Mouse (Mus musculus) spleen, postnatal 4 days (tissue): ENCODE measurements at regions not wholly inside any gene's neighbourhood (a gene's known extent, or its start where the extent isn't known, plus 50 kb on each side); places are given as distances from the start of the nearest gene placed in this dataset.

Experiments used
- DNase-seq, 2 experiments: peaks; one replicate each; pipeline ENCODE4 v3.0.0; 2022; ENCODE audit warnings: low spot score in 2 of 2

DNA sequence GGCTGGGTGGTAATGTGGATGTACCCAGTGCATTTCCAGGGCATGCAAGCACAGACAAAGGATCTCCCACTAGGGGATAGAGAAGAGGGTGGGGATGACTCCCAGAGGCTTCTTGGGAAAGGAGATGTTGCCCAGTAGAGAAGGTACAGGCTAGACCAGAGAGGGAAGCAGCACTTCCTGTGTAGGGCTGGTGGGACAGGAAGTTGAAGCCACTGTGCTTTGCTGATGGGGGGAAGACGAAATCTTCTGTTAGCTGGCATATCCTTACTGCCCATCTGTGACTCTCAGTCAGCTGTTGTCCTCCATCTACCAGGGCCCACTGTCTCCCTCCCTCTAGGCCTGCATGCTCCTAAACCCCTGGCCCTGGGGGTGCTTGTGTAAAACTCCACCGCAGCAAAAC, 180.2 kb downstream of the Wdr11 start:
- DNase-seq: no peak

DNA sequence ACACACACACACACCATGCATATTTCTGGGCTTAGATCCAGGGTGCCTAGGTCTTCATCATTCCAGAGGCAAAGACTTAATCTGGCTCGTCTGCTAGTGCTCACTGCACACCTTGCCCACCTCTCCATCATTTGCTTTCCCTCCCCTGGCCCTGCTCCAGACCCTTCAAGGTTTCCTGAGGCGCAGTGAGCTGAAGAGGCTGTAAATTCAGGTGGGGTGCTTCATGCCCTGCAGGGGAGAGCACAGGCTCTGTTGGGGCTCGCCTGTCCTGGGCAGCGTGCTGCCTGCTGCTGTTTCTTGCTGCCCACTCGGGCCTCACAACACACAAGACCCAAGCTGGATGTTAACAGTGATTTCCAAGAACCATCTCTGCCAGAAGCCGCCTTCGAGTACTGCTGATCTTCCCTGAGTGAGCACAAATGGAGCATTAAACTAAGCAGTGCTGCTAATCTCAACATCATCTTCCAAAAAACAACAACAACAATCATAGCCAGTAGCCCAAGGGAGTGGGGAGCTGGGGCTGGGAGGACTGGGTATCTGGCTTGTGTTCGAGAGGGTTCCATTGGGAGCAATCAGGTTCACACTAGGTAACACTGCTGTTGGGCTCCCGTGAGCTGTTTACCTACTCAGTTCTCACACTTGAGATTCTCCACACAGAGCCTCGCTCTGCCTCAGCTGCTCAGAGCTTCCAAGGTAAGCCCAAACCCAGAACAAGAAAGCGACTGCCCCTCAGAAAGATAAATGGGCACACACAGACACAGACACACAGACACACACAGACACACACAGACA, 181.1 kb downstream of the Wdr11 start:
- no peak for DNase-seq

DNA sequence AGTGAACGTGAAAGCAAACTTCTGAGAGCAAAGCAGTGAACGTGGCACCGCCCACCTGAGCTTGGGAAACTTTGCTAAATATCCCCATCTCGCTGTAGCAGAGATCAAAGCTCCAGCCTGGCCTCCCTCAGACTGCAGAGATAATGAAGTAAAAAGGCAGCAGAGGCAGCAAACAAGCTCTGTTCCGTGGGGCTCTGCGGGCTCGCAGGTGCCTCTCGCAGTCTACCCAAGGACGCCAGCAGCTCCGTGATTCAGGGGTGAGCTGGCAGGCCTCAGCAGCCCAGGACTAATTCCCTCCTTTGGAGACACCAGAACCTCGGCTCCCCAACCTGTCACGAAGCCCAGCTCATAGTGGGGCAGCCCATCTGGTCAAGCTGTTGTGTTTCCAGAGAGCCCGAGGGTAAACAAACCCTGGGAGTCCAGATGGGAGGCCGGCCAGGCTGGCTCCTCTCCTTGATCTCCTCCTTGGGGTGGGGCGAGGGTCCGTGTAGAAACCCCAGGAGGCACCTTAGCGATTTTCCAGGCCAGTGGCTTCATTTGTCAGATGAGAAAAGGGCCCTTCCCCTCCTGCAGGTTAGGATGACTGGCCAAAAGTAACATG, 182.7 kb downstream of the Wdr11 start:
- no peak for DNase-seq

DNA sequence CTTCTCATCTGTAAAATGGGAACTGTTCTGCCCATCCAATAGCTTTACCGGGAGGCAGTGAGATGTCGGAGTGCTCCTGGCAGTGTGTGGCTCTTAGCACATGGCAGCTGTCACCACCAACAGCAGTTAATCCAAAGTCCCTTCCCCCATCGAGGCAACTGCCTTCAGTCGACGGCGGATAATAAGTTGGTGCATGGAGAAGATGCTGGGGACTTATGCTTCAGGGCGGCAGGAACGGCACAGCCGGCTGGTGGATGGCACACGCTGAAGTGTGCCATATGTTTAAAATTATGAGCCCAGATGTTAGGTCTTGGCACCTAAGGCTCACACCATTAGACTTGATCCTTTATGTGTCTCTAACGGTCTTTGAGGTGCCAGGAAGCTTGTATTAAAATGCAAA, 183.5 kb downstream of the Wdr11 start:
- DNase-seq: no peak

DNA sequence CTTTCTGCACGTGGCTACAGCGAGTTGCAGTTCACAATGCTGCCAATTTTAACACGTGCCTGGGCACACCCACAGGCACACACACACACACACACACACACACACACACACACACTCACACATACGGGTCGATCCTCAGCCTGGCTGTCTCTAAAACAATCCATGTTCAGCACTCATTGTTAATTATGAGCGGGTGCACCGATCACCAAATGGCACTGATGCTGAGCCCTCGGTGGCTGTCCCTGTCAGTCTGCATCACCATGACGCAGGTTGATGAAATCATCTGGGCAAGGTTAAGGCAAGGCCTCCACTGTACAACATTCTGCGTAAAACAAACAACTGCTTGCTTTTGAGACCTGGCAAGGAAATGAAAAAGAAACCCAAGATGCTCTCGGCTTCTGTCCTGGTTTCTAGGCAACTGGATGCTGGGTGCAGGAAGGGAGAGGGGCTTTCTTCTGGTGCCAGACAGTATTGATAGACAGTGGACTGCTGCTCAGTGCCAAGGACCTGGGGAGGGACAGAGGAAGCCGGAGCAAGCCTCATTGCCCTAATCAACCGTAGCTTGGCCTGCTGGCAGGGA, 187.3 kb downstream of the Wdr11 start:
- no peak for DNase-seq

DNA sequence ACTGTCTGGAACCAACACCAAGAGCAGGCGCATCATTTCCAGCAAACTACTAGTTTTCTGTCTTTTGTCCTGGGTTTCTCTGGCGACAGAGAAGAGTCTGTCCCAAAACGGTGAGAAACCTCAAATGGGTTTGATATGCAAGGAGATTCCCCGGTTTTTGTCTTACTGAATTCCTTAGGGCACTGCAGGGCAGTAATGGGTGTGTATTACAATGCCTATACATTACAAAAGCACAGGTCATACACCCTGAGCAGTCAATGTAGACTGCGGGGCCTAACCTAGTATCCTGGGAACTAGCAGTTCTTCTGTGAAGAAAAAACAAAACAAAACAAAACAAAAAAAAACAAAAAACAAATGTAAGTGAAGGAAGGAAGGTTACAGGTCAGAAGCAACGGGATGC, 188.3 kb downstream of the Wdr11 start:
- no peak for DNase-seq

DNA sequence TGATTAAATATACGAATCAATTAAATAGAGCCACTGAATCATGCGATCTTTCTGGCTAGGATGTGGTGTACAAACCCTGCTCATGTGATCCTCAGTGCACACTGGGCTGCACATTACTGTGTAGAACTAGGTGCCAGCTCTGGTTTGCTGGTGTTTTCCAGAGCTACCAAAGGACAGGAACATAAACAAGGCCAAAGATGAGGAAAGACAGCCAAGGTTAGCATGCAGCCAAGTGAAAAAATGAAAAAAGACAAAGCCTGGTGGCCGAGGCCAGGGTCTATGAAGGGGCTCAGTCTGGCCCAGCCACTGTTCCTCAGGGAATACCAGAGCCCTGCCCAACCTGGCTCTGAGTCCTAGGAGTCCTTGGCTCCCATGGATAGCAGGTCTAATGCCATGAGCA, 190.1 kb downstream of the Wdr11 start:
- DNase-seq: no peak

DNA sequence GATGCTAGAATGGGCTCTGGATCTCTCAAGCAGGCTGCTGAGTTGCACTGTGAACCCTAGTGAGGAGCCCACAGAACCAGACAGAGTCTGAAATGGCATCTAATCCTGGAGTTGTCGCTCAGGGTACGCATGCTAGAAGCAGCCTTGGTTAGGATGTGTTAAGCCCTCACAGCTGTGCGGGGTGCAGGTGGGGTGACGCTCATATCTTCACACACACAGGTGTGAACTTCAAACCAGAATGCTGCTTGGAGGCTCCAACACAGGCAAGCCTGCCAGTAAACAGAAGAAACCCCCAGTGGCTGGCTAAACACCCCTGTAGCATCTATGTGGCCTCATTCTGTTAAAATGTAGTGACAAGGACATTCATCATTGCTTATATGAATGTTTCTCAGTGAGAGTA, 193.3 kb downstream of the Wdr11 start:
- no peak for DNase-seq

DNA sequence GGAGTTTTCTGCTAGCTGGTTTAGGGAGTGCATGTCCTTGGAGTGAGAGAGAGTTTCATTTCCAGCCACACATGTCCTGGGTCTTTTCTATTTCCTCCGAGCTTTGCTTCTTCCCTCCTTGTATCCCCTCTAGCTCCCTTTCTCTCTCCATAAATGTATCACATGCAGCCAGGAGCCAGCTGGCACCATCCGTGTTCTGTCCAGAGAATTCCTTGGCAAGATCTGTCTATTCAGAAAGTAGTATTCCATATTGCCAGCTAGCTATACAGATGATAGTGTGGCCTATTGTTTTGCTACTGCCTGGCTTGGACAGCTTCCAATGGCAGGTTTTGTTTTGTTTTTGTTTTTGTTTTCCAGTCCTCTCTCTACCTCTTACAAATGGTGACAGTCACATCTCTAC, 195.3 kb downstream of the Wdr11 start:
- DNase-seq: no peak

DNA sequence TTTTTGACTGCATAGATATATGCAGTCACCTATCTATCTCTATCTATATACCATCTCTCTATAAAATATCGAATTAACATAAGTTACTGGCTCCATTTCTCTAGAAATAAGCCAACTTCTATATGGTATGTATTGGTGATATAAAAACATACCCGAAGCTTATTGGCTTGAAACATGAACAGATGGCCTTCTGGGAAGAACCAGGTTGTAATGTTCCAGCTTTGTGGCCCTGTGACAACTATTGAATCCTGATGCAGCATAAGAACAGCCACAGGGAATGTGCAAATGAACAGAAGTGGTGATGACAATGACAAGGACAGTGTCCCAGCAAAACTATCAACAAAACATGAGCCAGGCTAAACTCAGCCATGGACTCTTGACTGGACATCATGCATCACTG, 196.1 kb downstream of the Wdr11 start:
- DNase-seq: no peak

DNA sequence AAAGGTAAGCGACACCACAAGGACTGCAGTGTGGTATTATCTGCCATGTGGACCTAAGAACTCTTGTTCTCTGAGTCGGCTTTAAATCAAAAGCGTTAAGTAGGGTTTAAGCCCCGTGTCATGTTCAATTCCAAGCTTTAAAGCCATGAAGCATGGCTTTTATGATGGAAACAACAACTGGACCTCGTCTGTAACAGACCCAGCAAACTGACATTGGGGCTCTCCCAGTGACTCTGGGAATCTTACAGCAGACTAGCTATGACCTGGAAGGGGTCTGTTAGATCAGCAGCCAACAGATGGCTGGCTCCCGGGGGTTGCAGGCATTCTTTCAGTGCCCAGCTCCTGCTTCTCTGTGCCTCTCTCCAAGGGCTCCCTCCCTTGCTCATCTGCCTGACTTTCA, 197.8 kb downstream of the Wdr11 start:
- no peak for DNase-seq

DNA sequence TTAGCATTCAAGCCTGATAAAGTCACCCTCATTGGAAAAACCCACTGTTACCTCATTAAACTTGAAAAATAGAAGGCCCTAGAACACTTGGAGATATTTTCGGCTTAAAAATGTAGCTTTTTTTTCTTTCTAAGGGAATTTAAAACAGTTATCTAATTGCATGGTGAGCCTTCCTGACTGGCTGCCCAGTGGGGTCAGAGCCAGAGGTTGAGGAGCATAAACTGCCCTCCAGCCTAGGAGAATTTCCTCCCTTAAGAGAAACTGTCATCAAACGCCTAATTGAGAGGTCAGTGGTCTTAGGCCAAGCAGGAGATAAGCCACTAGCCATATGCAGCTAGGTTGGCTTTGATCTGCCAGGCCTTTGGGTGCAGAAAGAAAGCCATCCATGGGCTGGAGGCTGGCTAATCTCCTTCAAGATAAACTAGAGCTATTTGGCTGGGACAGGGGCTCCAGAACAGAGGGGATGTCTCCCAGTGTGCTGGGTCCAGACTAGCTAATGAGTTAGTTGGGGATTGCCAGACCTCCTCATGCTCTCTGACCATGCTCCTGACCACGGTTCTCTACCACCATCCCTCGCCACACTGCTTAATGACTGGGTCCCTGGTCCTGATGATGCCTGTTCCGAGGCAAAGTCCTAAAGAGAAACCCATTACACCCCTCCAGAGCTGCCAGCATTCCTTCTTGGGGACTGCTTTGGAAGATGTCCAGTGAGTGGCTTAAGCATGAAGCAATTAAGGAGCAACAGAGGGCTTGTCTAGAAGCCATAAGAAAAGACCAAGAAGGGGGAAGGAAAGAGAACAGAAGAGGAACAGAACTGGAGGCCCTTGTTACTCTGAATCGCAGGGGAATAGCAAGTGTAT, 199.2 kb downstream of the Wdr11 start:
- no peak for DNase-seq

DNA sequence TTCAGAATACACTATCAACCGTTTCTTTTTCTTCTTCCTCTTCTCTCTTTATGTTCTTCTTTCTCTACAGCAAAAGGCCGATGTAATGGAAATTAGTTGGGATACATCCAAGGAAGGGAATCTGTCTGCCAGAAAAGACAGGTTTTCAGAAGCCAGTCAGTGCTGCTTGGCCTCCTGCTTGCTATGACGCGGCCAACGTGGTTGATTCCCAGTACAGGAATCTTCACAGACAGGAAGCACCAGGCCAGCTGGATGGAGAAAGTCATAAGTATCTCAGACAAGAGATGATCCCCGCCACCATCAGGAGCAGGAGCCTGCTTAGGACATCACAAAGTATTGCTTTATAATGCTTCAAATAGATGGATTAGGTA, 199.8 kb downstream of the Wdr11 start:
- no peak for DNase-seq

DNA sequence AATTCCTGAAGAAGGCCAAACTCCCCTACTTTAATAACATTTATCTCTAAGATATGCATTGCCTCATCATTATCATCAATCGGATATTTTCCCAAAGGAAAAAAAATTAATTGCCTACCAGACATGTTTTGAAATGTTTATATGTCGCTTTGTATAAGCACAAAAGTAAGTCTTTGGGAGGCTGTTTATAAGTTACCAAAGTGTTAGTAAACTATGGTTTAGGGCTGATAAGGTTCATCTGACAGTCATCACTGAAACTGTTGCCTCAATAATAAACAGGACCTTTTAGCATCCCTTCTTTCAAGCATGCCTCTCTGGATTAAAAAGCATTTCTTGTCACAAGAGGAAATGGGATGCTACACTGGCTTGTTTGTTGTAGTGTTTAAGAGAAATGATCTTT, 202.1 kb downstream of the Wdr11 start:
- DNase-seq: no peak

DNA sequence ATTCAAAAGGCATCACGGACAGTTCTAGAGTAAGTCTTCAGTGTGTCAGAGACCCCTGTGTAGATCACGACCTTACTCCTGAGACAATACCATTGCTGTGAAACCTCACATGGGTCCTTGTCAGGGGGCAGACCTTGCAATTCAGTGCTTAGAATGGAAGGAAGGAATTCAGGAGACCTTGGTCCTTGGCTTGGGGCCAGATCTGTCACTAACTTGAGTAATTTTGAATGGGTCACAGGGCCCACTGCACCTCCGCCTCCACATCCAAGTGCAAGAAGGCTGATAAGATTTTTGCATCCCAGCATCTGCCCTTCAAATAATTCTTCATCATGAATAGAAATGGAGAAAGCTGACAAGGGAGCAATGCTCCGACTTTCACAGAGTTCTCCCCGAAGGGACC, 202.6 kb downstream of the Wdr11 start:
- no peak for DNase-seq

DNA sequence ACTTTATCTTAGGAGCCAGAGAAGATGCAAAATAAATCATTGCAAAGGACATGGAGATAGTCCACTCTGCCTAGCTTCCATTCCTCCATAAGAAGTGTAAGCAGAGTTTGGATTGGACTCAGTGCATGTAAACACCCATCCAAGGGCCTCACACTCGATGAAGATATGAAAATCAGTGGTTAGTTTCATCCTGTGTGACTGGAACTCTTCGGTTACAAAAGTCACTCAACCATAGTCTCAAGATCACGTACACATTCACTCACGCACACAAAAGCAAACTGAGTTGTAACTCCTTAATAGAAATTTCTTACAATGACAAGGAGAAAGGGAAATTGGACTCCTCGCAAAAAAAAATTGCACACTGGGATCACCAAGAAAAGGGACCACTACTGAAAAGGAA, 206.9 kb downstream of the Wdr11 start:
- no peak for DNase-seq

DNA sequence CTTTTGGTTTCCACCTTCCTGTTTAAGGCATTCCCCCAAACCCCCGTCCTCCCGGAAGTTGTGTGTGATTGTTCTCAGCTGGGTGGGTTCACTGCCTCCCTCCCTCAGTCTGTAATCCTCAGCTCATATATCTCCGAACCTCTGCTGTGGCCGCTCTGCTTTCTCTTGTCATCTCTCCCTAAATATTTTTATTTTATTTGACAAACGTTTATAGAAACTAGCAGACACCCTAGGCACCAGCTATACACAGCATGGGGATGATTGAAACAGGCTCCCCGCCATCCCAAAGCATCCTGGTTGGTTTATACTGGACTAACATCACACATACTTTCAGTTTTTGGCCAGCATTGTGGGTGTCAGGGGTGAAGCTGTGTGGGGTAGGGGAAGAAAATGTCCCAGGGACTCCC, 208.8 kb downstream of the Wdr11 start:
- no peak for DNase-seq

DNA sequence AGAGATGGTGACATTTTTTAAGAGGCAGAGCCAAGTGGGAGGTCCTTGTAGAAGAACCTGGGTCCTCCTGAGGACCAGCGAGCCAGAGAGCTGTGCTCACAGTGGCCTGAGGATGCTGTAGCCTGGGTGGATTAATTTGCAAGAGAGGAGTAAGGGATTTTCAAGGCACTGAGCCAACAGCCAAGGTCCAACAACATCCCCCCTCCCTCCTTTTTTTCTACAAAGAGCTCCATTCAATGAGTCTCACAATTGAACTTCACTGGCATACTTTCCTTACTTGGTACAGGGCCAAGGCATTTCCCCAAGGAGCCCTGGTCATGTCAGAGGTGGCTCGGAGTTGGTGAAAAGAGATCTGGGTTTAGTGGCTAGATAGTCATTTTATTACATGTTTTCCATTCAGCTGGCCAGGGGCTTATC, 209.8 kb downstream of the Wdr11 start:
- no peak for DNase-seq

DNA sequence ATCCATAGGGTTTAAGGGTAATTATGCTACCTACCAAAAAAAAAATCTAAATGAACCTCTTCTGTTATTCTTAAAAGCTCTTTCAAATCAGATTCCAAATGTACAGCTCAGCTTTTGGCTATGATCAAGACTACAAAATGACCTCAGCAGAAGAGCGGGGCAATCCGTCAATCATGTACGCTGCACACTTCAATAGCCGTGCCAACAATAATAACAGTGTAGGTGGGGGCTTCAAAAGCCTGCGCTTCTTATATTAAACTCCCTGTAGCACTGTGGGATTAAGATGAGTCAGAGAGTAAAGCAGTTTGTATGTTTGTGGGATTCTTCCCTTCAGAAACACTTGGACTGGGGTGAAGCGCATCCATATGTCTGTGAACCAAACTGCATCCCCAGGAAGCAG, 210.5 kb downstream of the Wdr11 start:
- no peak for DNase-seq

DNA sequence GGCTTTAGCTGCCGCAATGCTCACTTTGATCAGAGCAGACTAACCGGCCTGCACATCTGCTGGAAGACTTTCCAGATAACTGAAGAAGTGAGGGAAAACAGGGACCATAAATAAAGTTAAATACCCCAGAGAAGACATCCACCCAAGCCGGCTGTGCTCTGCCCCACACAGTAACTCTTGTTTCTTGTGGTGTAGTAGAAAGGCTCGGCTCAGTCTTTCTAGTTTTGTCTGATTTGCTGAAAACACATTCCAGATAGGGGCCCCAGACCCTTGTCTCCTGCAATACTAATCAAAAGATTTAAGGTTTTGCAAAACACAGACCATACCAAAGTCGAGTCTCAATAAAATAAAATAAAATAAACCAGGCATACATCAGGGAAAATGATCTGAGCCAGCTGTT, 213.7 kb downstream of the Wdr11 start:
- DNase-seq: no peak

DNA sequence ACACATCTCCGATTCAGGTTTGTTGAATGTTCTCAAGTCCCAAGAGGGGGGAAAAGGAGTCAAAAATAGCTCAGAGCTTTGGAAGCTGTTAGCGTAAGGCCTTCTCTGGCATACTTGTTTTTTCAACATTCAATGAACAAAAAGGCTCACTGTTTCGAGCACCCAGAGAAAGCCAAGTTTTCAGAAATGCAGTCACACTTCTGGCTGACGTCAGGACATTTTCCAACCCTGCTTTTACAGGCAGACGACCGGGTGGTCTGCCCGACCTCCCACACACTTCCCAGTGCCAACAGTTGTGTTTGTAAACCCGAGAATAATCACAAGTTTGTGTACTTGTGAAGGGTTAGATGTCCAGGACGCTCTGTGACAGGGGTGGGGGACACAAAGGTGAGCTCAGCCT, 218.5 kb downstream of the Wdr11 start:
- DNase-seq: no peak

DNA sequence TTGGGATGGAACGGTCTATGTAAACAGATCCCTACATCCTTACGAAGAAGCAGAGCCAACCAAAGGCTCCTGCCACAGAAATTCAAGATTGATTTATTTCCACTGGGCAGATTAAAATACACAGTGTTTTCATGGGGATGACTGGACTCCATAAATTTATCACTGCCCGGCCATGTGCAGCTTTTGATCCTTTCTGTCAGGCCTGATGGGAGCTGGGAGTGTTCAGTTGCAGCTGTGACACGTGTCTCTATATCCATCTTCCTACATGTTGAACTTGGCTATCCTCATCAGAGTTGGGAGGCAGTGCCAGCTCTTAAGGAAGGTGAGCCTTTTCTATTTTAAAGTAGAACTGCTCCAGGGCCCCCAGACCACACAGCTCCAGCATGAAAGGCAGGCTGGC, 218.9 kb downstream of the Wdr11 start:
- no peak for DNase-seq
